Comparison of ENCODE assay signal across 29 mouse cellular contexts in genomic region chr16:17303521-17304245, GRCm38 (mm10). TPM values are rescaled to one million over a fixed set of nuclear protein-coding genes. Genes with fewer than 3 reads are reported as not detected.
DNase-seq lines count a peak whose midpoint lies in the region; ATAC-seq and TF ChIP-seq lines count a peak whose summit lies in the region.
"Had no signal": no experiment of that assay in that cellular context is flagged by ENCODE, and none has a peak within 500 bp of the region (broad histone marks: within the 10 kb centered on the region; RNA-seq: fewer than 3 reads in every experiment).

No protein-coding gene starts in this region.

- peak overlapping the region; percentile 24 for H3K4me2 ChIP-seq in CH12.LX (ENCODE audit: insufficient read depth, low read depth, poor library complexity, severe bottlenecking)
- no peak overlapping the region for H3K4me2 ChIP-seq in stomach, postnatal 0 days (replicated peaks; ENCODE audit: low read depth)
- H3K4me2 ChIP-seq: embryonic facial prominence, embryonic 13.5 days; forebrain, embryonic 12.5 days; forebrain, embryonic 15.5 days; heart, embryonic 12.5 days; heart, embryonic 15.5 days; hindbrain, embryonic 13.5 days; intestine, embryonic 15.5 days had no signal

- H3K27ac ChIP-seq in CH12.LX (ENCODE audit: insufficient read depth, low read depth): peak overlapping the region; percentile 11; the same call in 1 of the 2 replicates
- H3K27ac ChIP-seq in stomach, postnatal 0 days (replicated peaks): no peak overlapping the region
- H3K27ac ChIP-seq: embryonic facial prominence, embryonic 10.5 days; embryonic facial prominence, embryonic 13.5 days; forebrain, embryonic 12.5 days; forebrain, embryonic 15.5 days; heart, embryonic 15.5 days; hindbrain, embryonic 10.5 days; hindbrain, embryonic 13.5 days; intestine, embryonic 15.5 days had no signal

- TF ChIP-seq CTCF in CH12.LX (conservative IDR thresholded peaks at IDR 0.05 in 1 of 2, IDR thresholded peaks at IDR 0.05 in 1 of 2; ENCODE audit: low read depth in 2 of 2, low read length in 2 of 2): no peak
- no peak for TF ChIP-seq CTCF in stomach, postnatal 0 days (IDR thresholded peaks at IDR 0.05; ENCODE audit: low read depth)

- no peaks in the 10 kb centered on the region for H3K79me2 ChIP-seq in CH12.LX (replicated peaks; ENCODE audit: control insufficient read depth, extremely low read depth, insufficient read depth, poor library complexity, severe bottlenecking)

- no peak for ATAC-seq in stomach, postnatal 0 days (ENCODE audit: low FRiP score, low TSS enrichment)
- ATAC-seq: forebrain, embryonic 15.5 days; hindbrain, embryonic 16.5 days; intestine, embryonic 15.5 days had no signal

- H3K36me3 ChIP-seq in CH12.LX (replicated peaks in 1 of 2; ENCODE audit: control insufficient read depth in 1 of 2, insufficient read depth in 1 of 2, low read length in 1 of 2): peaks cover 56 to 84% of the 10 kb centered on the region in 2 experiments
- peaks cover 7% of the 10 kb centered on the region for H3K36me3 ChIP-seq in splenic B cell, adult 2 months (ENCODE audit: control insufficient read depth, insufficient read depth, low read length, poor library complexity, severe bottlenecking)
- H3K36me3 ChIP-seq in stomach, postnatal 0 days (ENCODE audit: control insufficient read depth, insufficient read depth, low read length): peaks cover 19% of the 10 kb centered on the region

- no peak for TF ChIP-seq RAD21 in CH12.LX (IDR thresholded peaks at IDR 0.05; ENCODE audit: low read depth, low read length)

- no peak for TF ChIP-seq EP300 in CH12.LX (IDR thresholded peaks at IDR 0.05; ENCODE audit: low read length)
- no peak for TF ChIP-seq EP300 in stomach, postnatal 0 days (optimal IDR thresholded peaks at IDR 0.05)

- H3K4me3 ChIP-seq in CH12.LX (replicated peaks in 1 of 3; ENCODE audit: low read depth in 2 of 3, low read length in 2 of 3, poor library complexity in 1 of 3): no peak overlapping the region
- H3K4me3 ChIP-seq in stomach, postnatal 0 days (ENCODE audit: low read depth, low read length): no peak overlapping the region
- H3K4me3 ChIP-seq: embryonic facial prominence, embryonic 10.5 days; embryonic facial prominence, embryonic 13.5 days; erythroblast, embryonic 14.5 days; forebrain, embryonic 12.5 days; forebrain, embryonic 15.5 days; heart, embryonic 12.5 days; heart, embryonic 15.5 days; hindbrain, embryonic 10.5 days; hindbrain, embryonic 13.5 days; intestine, embryonic 15.5 days had no signal

- DNase-seq in adrenal gland, postnatal 14 days: peak; percentile 14
- DNase-seq in adrenal gland, postnatal 25 days: no peak
- DNase-seq in spleen, adult 18-20 months: peak; percentile 41 to 53
- DNase-seq in spleen, adult 12 weeks (ENCODE audit: low spot score): no peak
- peak; percentile 83 for DNase-seq in CH12.LX (ENCODE audit: extremely low read depth)
- DNase-seq in splenic B cell, adult 2 months (ENCODE audit: low read depth, low spot score): peak; percentile 37
- DNase-seq in kidney, postnatal 10 days: no peak
- no peak for DNase-seq in stomach, postnatal 0 days (ENCODE audit: low spot score)
- DNase-seq: cerebellum, adult 8-10 months; cerebellum, postnatal 10 days; cerebellum, postnatal 36 days; embryo, embryonic 11 days; gastrocnemius, postnatal 25 days; heart, adult 18-20 months; heart, postnatal 10 days; heart, postnatal 36 days had no signal

- no peaks in the 10 kb centered on the region for H3K27me3 ChIP-seq in CH12.LX (replicated peaks)
- no peaks in the 10 kb centered on the region for H3K27me3 ChIP-seq in splenic B cell, adult 2 months (ENCODE audit: control insufficient read depth, insufficient read depth, low read length, poor library complexity, severe bottlenecking)
- H3K27me3 ChIP-seq in stomach, postnatal 0 days (ENCODE audit: control insufficient read depth, insufficient read depth, low read length): no peaks in the 10 kb centered on the region
- H3K27me3 ChIP-seq: embryonic facial prominence, embryonic 13.5 days; forebrain, embryonic 12.5 days; forebrain, embryonic 15.5 days; heart, embryonic 12.5 days; heart, embryonic 15.5 days; hindbrain, embryonic 13.5 days; intestine, embryonic 15.5 days had no signal

- peaks cover 35 to 53% of the 10 kb centered on the region in 2 experiments for H3K4me1 ChIP-seq in CH12.LX (ENCODE audit: control insufficient read depth in 1 of 2, insufficient read depth in 2 of 2)
- no peaks in the 10 kb centered on the region for H3K4me1 ChIP-seq in stomach, postnatal 0 days (replicated peaks; ENCODE audit: control insufficient read depth, insufficient read depth)
- H3K4me1 ChIP-seq: embryonic facial prominence, embryonic 10.5 days; embryonic facial prominence, embryonic 13.5 days; forebrain, embryonic 12.5 days; forebrain, embryonic 15.5 days; heart, embryonic 12.5 days; heart, embryonic 15.5 days; hindbrain, embryonic 10.5 days; hindbrain, embryonic 13.5 days; intestine, embryonic 15.5 days had no signal

- 79% methylated on average over 5 of the region's 5 CpGs for WGBS in stomach, postnatal 0 days

- no peak overlapping the region for H3K9ac ChIP-seq in CH12.LX (ENCODE audit: insufficient read depth, low read depth)
- H3K9ac ChIP-seq in stomach, postnatal 0 days (ENCODE audit: low read length): no peak overlapping the region
- H3K9ac ChIP-seq: embryonic facial prominence, embryonic 13.5 days; forebrain, embryonic 12.5 days; forebrain, embryonic 15.5 days; heart, embryonic 12.5 days; heart, embryonic 15.5 days; hindbrain, embryonic 13.5 days; intestine, embryonic 15.5 days had no signal

- no peaks in the 10 kb centered on the region for H3K9me3 ChIP-seq in CH12.LX (replicated peaks; ENCODE audit: low read length)
- no peaks in the 10 kb centered on the region for H3K9me3 ChIP-seq in stomach, postnatal 0 days (ENCODE audit: control insufficient read depth, low read length)
- H3K9me3 ChIP-seq: embryonic facial prominence, embryonic 10.5 days; embryonic facial prominence, embryonic 13.5 days; forebrain, embryonic 12.5 days; forebrain, embryonic 15.5 days; heart, embryonic 12.5 days; heart, embryonic 15.5 days; hindbrain, embryonic 10.5 days; hindbrain, embryonic 13.5 days; intestine, embryonic 15.5 days had no signal

- dilution Hi-C loops in CH12.LX (cut with MboI; ENCODE audit: extremely low pct_ligation_motif_present, extremely low pct_unique_long_range_greater_than_20kb, low sequenced_read_pairs): no loop called here

- no peak for TF ChIP-seq POLR2A in CH12.LX (IDR thresholded peaks at IDR 0.05; ENCODE audit: low read depth, low read length)

- in situ Hi-C loops in CH12.LX (cut with MboI; ENCODE audit: low pct_ligation_motif_present, low pct_unique_long_range_greater_than_20kb, low sequenced_read_pairs): loop anchor here (5.0 kb wide), 1 partner anchor 34 kb away; no protein-coding TSS in a partner anchor

TF ChIP-seq in CH12.LX, 34 proteins besides CTCF, POLR2A, EP300 and RAD21:
- TF ChIP-seq NRF1 (IDR thresholded peaks at IDR 0.05; ENCODE audit: low read depth, low read length) (no peak), MAFK (IDR thresholded peaks at IDR 0.05; ENCODE audit: insufficient replicate concordance, low read length) (no peak), ETS1 (conservative IDR thresholded peaks at IDR 0.05; ENCODE audit: low read depth, low read length) (peak; percentile 28; the same call in 1 of the 2 replicates), PAX5 (IDR thresholded peaks at IDR 0.05; ENCODE audit: low read length) (no peak), MEF2A (IDR thresholded peaks at IDR 0.05; ENCODE audit: borderline replicate concordance, low read depth, low read length) (peak; percentile 83), IRF4 (IDR thresholded peaks at IDR 0.05; ENCODE audit: low read depth, low read length) (no peak; the same call in 1 of the 2 replicates), NELFE (IDR thresholded peaks at IDR 0.05; ENCODE audit: low read depth, low read length) (no peak), ELF1 (IDR thresholded peaks at IDR 0.05; ENCODE audit: low read depth, low read length) (0 out of 2 replicates have a peak, but pooled peaks have one; percentile 24), TBP (conservative IDR thresholded peaks at IDR 0.05; ENCODE audit: low read depth, low read length) (no peak), CHD2 (IDR thresholded peaks at IDR 0.05; ENCODE audit: low read length) (peak; percentile 76), BHLHE40 (IDR thresholded peaks at IDR 0.05; ENCODE audit: low read depth, low read length) (peak; percentile 9; the same call in 1 of the 2 replicates), GABPA (IDR thresholded peaks at IDR 0.05; ENCODE audit: insufficient replicate concordance, low read depth, low read length) (no peak), E2F4 (IDR thresholded peaks at IDR 0.05; ENCODE audit: insufficient replicate concordance, low read depth, low read length) (no peak), CHD1 (IDR thresholded peaks at IDR 0.05; ENCODE audit: low read depth, low read length) (no peak), KAT2A (IDR thresholded peaks at IDR 0.05; ENCODE audit: insufficient replicate concordance, low read length) (no peak), UBTF (IDR thresholded peaks at IDR 0.05; ENCODE audit: low read depth, low read length) (peak; percentile 34; the same call in 1 of the 2 replicates)
TF ChIP-seq in CH12.LX: peak in this region for 6.

RNA-seq across cellular contexts. Expression of gene Serpind1, which starts 27.5 kb away (rescaled TPM):
- 3.7 and 75.0 TPM in 2 replicates for total RNA-seq in adrenal gland, postnatal 14 days (2021)
- total RNA-seq in adrenal gland, postnatal 25 days (2021): 0.24 and 4.8 TPM in 2 replicates
- total RNA-seq in CH12.LX (2012; rRNA removed) (5.8 and 6.8 TPM in 2 replicates), CH12.LX (2014; rRNA removed) (14.4 and 15.6 TPM in 2 replicates)
- 13.1 and 13.9 TPM in 2 replicates for polyA plus RNA-seq in CH12.LX (2012; ENCODE audit: insufficient read length, low read depth)
- 0.41 and 0.96 TPM in 2 replicates for polyA plus RNA-seq in stomach, postnatal 0 days (2015; fragmentation: Nextera tagmentation; extraction: Ambion mirVana)
- total RNA-seq: gastrocnemius, adult 8-10 months; MEL had no signal
- polyA plus RNA-seq: erythroblast, embryonic 14.5 days had no signal

RNA-seq across cellular contexts. Expression of gene Tmem191c, which starts 27.8 kb away (rescaled TPM):
- 8.4 and 10.5 TPM in 2 replicates for total RNA-seq in adrenal gland, postnatal 14 days (2021)
- 13.8 and 19.9 TPM in 2 replicates for total RNA-seq in adrenal gland, postnatal 25 days (2021)
- 5.9 and 11.3 TPM in 2 replicates for total RNA-seq in CH12.LX (2012; rRNA removed)
- 2.6 and 3.2 TPM in 2 replicates for total RNA-seq in CH12.LX (2014; rRNA removed)
- polyA plus RNA-seq in CH12.LX (2012; ENCODE audit: insufficient read length, low read depth): 7.6 and 7.9 TPM in 2 replicates
- polyA plus RNA-seq in stomach, postnatal 0 days (2015; fragmentation: Nextera tagmentation; extraction: Ambion mirVana): 8.8 and 10.6 TPM in 2 replicates

Comparison
In these comparisons a context has a peak if more than half of its experiments do, and no peak if none do; other contexts are left out.
1. DNase-seq: peak in adrenal gland, postnatal 14 days (single experiment), spleen, adult 18-20 months (2 of 2), CH12.LX (single experiment) and splenic B cell, adult 2 months (single experiment); none in adrenal gland, postnatal 25 days (single experiment), spleen, adult 12 weeks (single experiment), kidney, postnatal 10 days (single experiment) and stomach, postnatal 0 days (single experiment).